ENCODE assay signal across 8 mouse cellular contexts in the genomic region with DNA sequence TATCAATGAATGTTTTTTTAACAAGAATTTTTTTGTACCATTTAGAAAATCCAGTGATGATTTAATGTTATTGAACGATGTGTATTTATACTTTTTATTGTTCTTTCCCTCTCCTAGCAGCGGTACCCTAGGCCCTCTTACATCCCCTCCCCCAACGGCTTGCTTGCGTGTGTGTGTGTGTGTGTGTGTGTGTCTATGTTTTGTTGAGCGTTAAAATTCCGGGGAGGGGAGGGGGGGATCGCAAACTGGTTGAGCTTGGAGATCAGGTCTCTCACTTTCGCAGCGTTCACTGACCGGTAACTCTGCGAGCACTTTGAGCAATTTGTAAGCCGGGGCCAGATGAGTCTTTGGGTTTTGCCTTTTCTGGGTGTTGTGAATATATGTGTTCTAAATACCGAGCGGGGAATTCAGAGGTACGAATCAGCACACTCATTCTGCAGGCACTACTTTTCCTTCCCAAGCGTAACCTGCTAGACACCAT. TPM values are rescaled to one million over a fixed set of nuclear protein-coding genes. Genes with fewer than 3 reads are reported as not detected.
DNase-seq lines count a peak whose midpoint lies in the region; ATAC-seq and TF ChIP-seq lines count a peak whose summit lies in the region.

No protein-coding gene starts in this region.

- TF ChIP-seq POLR2A in ES-Bruce4 (IDR thresholded peaks at IDR 0.05; ENCODE audit: insufficient read depth, low read length) = no peak

- peak overlapping the region; percentile 72 for H3K4me3 ChIP-seq in ES-Bruce4 (ENCODE audit: low read depth, low read length)
- H3K4me3 ChIP-seq in forebrain, embryonic 14.5 days (ENCODE audit: low read depth, low read length) = peak overlapping the region; percentile 72
- peak overlapping the region; percentile 61 for H3K4me3 ChIP-seq in liver, embryonic 16.5 days (ENCODE audit: low read depth, low read length)

- no peaks in the 10 kb centered on the region for H3K27me3 ChIP-seq in ES-Bruce4 (ENCODE audit: control insufficient read depth, insufficient read depth, low read length, poor library complexity, severe bottlenecking)
- H3K27me3 ChIP-seq in forebrain, embryonic 14.5 days (replicated peaks; ENCODE audit: control insufficient read depth, insufficient read depth, low read length) = no peaks in the 10 kb centered on the region
- H3K27me3 ChIP-seq in liver, embryonic 16.5 days (ENCODE audit: control insufficient read depth, insufficient read depth, low read depth, low read length) = peaks cover 50% of the 10 kb centered on the region

- H3K4me2 ChIP-seq in forebrain, embryonic 14.5 days (ENCODE audit: low read length) = peak overlapping the region; percentile 86
- peak overlapping the region; percentile 56 for H3K4me2 ChIP-seq in liver, embryonic 16.5 days (ENCODE audit: low read depth, low read length)

- ATAC-seq in forebrain, embryonic 14.5 days = no peak
- no peak for ATAC-seq in liver, embryonic 16.5 days (ENCODE audit: low read depth)
- no peak for ATAC-seq in activated CD4-positive, CD25-positive, alpha-beta regulatory T cell, adult 4 months

- peaks cover 3% of the 10 kb centered on the region for H3K4me1 ChIP-seq in ES-Bruce4 (ENCODE audit: control insufficient read depth, insufficient read depth, low read length)
- no peaks in the 10 kb centered on the region; the same call in 1 of the 2 replicates for H3K4me1 ChIP-seq in forebrain, embryonic 14.5 days (ENCODE audit: control insufficient read depth, insufficient read depth, low read length)
- H3K4me1 ChIP-seq in liver, embryonic 16.5 days (ENCODE audit: control insufficient read depth, low read depth, low read length) = no peaks in the 10 kb centered on the region; the same call in 1 of the 2 replicates

- H3K9me3 ChIP-seq in ES-Bruce4 (replicated peaks; ENCODE audit: control insufficient read depth, insufficient read depth, low read length, poor library complexity, severe bottlenecking) = no peaks in the 10 kb centered on the region
- no peaks in the 10 kb centered on the region for H3K9me3 ChIP-seq in forebrain, embryonic 14.5 days (replicated peaks; ENCODE audit: control insufficient read depth, low read length)
- no peaks in the 10 kb centered on the region for H3K9me3 ChIP-seq in liver, embryonic 16.5 days (replicated peaks; ENCODE audit: control insufficient read depth, low read length)

- peak; percentile 66 to 67 for DNase-seq in cerebellum, postnatal 10 days
- no peak for DNase-seq in cerebellum, adult 18-20 months
- DNase-seq in forebrain, embryonic 14.5 days (ENCODE audit: low spot score) = peak; percentile 75
- no peak for DNase-seq in right cerebral cortex, postnatal 25 days
- no peak for DNase-seq in ovary, postnatal 36 days (ENCODE audit: low spot score)

- 1% methylated on average over 16 of the region's 16 CpGs for WGBS in forebrain, embryonic 14.5 days
- WGBS in liver, embryonic 16.5 days (ENCODE audit: insufficient replicate concordance) = 3% methylated on average over 16 of the region's 16 CpGs

- H3K9ac ChIP-seq in ES-Bruce4 (ENCODE audit: low read depth, poor library complexity, severe bottlenecking) = peak overlapping the region; percentile 85
- peak overlapping the region; percentile 70 for H3K9ac ChIP-seq in forebrain, embryonic 14.5 days (ENCODE audit: low read length)
- H3K9ac ChIP-seq in liver, embryonic 16.5 days (ENCODE audit: low read depth, low read length) = no peak overlapping the region

- H3K27ac ChIP-seq in ES-Bruce4 (ENCODE audit: insufficient read depth, low read length) = peak overlapping the region; percentile 97
- no peak overlapping the region for H3K27ac ChIP-seq in forebrain, embryonic 14.5 days (ENCODE audit: low read depth, low read length)
- no peak overlapping the region for H3K27ac ChIP-seq in liver, embryonic 16.5 days (ENCODE audit: low read length)

- 0 out of 2 replicates have a peak, but pooled peaks cover 3% of the 10 kb centered on the region for H3K36me3 ChIP-seq in ES-Bruce4 (ENCODE audit: control insufficient read depth, insufficient read depth, low read length, poor library complexity, severe bottlenecking)
- no peaks in the 10 kb centered on the region for H3K36me3 ChIP-seq in forebrain, embryonic 14.5 days (ENCODE audit: control insufficient read depth, insufficient read depth, low read length)
- H3K36me3 ChIP-seq in liver, embryonic 16.5 days (ENCODE audit: control insufficient read depth, insufficient read depth) = no peaks in the 10 kb centered on the region

- no peak for TF ChIP-seq EP300 in ES-Bruce4 (IDR thresholded peaks at IDR 0.05; ENCODE audit: insufficient read depth, low read depth, low read length)

- no peak for TF ChIP-seq CTCF in ES-Bruce4 (IDR thresholded peaks at IDR 0.05; ENCODE audit: low read depth, low read length)

RNA-seq across cellular contexts. Expression of a gene that starts 1.3 kb away (rescaled TPM):
- polyA plus RNA-seq in ES-Bruce4 (2011; ENCODE audit: insufficient read depth, insufficient read length, low read depth, missing spikeins) = 175 and 182 TPM in 2 replicates
- 10.0 and 11.4 TPM in 2 replicates for polyA plus RNA-seq in forebrain, embryonic 14.5 days (2014; fragmentation: Nextera tagmentation; extraction: Ambion mirVana)
- 0.71 and 0.76 TPM in 2 replicates for polyA plus RNA-seq in liver, embryonic 16.5 days (2015; fragmentation: Nextera tagmentation; extraction: Ambion mirVana)
- polyA plus RNA-seq in activated CD4-positive, CD25-positive, alpha-beta regulatory T cell, adult 4 months (2017; shearing (Covaris generic)) = under 1 TPM in 1 of 2 experiments, not detected in 1; 0.34 TPM

Comparison
In these comparisons a context has a peak if more than half of its experiments do, and no peak if none do; other contexts are left out.
1. DNase-seq: peak in cerebellum, postnatal 10 days (2 of 2) and forebrain, embryonic 14.5 days (single experiment); none in cerebellum, adult 18-20 months (0 of 2), right cerebral cortex, postnatal 25 days (single experiment) and ovary, postnatal 36 days (single experiment).
2. RNA of a gene that starts 1.3 kb away (polyA plus RNA-seq): 175 to 182 TPM in ES-Bruce4; 10.0 to 11.4 TPM in forebrain, embryonic 14.5 days, 0.71 to 0.76 TPM in liver, embryonic 16.5 days and 0.34 TPM in activated CD4-positive, CD25-positive, alpha-beta regulatory T cell, adult 4 months; every median in the first group is over 10 times any median in the second.
3. Peak in every context shown above with its lines, with median percentiles within 50 percentile points of each other: H3K4me3 ChIP-seq.